Mouse (Mus musculus): ENCODE data around the gene Smo. TPM values are rescaled to one million over a fixed set of nuclear protein-coding genes. Genes with fewer than 3 reads are reported as not detected.

Smo gene
- total RNA-seq (2023): 0.15 to 0.25 TPM in 2 of 4 replicates, not detected in the others

GRCm38 (mm10) chr6:29735336-29735688 is at the start of gene Smo:
Smo (plus strand) TSS chr6:29735503.

GRCm38 (mm10) chr6:29693953-29694352 is 41.4 kb upstream of the Smo start, which contains the start of gene Tspan33:
Tspan33 (plus strand) TSS chr6:29694222.

GRCm38 (mm10) chr6:29767813-29768660 is 32.7 kb downstream of the Smo start, which contains the start of gene Ahcyl2:
Ahcyl2 (plus strand) TSS chr6:29768011.

Other genes starting within 250 kb of the Smo start
- gene Kcp, start 227.6 kb upstream of the Smo start, total RNA-seq (2023): 0.12 TPM in 1 of 4 replicates, not detected in the others
- 239 to 270 TPM (median 247 TPM) in 4 replicates for gene Irf5, start 208.9 kb upstream of the Smo start, total RNA-seq (2023)
- 73.3 to 87.7 TPM (median 82.9 TPM) in 4 replicates for gene Tnpo3, start 125.6 kb upstream of the Smo start, total RNA-seq (2023)
- gene Tspan33, start 41.3 kb upstream of the Smo start, total RNA-seq (2023): 0.76 to 1.0 TPM (median 0.89 TPM) in 4 replicates
- gene Ahcyl2, start 32.5 kb downstream of the Smo start, total RNA-seq (2023): 60.1 to 82.6 TPM (median 70.5 TPM) in 4 replicates
- gene Strip2, start 181.5 kb downstream of the Smo start, total RNA-seq (2023): 0.28 to 0.39 TPM (median 0.34 TPM) in 4 replicates

Measured in B cell, adult 62 days (primary cell).